Mouse (Mus musculus) lung, embryonic 16.5 days (tissue): ENCODE results near the gene Rab26. TPM values are rescaled to one million over a fixed set of nuclear protein-coding genes. Genes with fewer than 3 reads are reported as not detected.

Experiments
- ATAC-seq: fragments of 200-750 bp; cut with Nextera tagmentation; 2 replicates; pipeline ENCODE4 v1.8.0; 2017; ENCODE audit warnings: low read depth, mild to moderate bottlenecking, moderate library complexity
- H3K27ac ChIP-seq: fragments of 300-500 bp; sonication (generic); 2 replicates; pipeline ENCODE4 v1.5.1; 2014; ENCODE audit warnings: mild to moderate bottlenecking, control low read depth, low read length
- H3K27me3 ChIP-seq: fragments of 300-500 bp; sonication (generic); 2 replicates; pipeline ENCODE4 v1.6.1; 2014; ENCODE audit warnings: low read depth, low read length, mixed read lengths; ENCODE audit not compliant: control insufficient read depth, insufficient read depth
- H3K36me3 ChIP-seq: fragments of 300-500 bp; sonication (generic); 2 replicates; pipeline ENCODE4 v1.6.1; 2014; ENCODE audit warnings: low read length; ENCODE audit not compliant: control insufficient read depth, insufficient read depth
- H3K4me1 ChIP-seq: fragments of 300-500 bp; sonication (generic); replicated peaks from 2 replicates; pipeline ENCODE4 v1.6.1; 2014; ENCODE audit warnings: low read length, mixed read lengths; ENCODE audit not compliant: control insufficient read depth, insufficient read depth
- H3K4me2 ChIP-seq: fragments of 300-500 bp; sonication (generic); 2 replicates; pipeline ENCODE4 v1.6.1; 2014; ENCODE audit warnings: low read depth, low read length, control low read depth
- H3K4me3 ChIP-seq: fragments of 300-500 bp; sonication (generic); 2 replicates; pipeline ENCODE4 v1.5.1; 2014; ENCODE audit warnings: mild to moderate bottlenecking, low read length, control low read depth
- H3K9ac ChIP-seq: fragments of 300-500 bp; sonication (generic); 2 replicates; pipeline ENCODE4 v1.6.1; 2014; ENCODE audit warnings: low read length, control low read depth
- H3K9me3 ChIP-seq: fragments of 300-500 bp; sonication (generic); 2 replicates; pipeline ENCODE4 v1.6.1; 2016; ENCODE audit warnings: low read length; ENCODE audit not compliant: control insufficient read depth
- WGBS: fragments of 180-500 bp; shearing (Covaris S2); extraction: QIAGEN DNeasy Blood & Tissue Kit; methylation state at CpG from one replicate; pipeline ENCODE4 v1.1.7; 2014; 5-methylcytosine and 5-hydroxymethylcytosine counted together
- polyA plus RNA-seq: library from polyadenylated mRNA; unstranded; fragments of >200 nt; fragmentation: Nextera tagmentation; extraction: Ambion mirVana; gene quantifications from 2 replicates; pipeline ENCODE4 v1.2.1, GENCODE M21; 2015

Rab26 gene
- polyA plus RNA-seq, 1 experiment from 2014 or later, result 2.6 TPM

DNA sequence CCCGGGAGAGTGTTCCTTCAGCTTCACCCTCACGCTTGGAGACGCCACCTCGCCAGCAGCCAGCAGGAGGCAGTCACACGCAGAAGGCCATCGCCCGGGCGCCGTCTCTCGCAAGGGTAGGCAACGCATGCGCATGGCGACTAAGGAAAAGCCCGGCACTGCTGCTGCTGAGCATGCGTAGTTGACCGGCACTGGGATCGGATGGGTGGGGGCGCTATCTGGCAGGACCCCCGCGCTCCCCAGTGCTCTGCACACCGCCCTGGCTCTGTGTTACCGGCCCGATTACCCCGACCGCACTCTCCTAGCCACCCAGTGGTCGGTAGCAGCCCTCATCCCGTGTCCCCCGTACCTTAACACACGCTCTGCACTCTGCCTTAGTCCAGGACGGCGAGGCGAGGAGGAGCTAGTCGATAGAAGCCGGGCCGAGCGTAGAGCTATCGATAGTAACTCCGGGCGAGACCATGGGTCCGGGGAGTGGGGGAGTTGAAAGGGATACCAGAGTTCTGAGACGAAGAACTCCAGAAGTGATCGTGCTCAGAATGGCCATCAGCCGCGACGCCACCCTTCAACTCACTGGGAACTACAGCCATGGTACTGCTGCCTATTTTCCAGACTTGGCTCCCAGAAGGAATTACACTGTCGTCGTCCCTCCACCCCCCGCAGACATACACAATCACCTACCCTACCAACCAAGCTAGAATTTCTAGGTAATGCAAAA is 55.2 kb downstream of the Rab26 start, which contains the start of gene Mlst8:
Mlst8 (minus strand) TSS at position 416 of the 718 bp plus-strand sequence.
- 0% methylated on average over 48 of the region's 48 CpGs for WGBS
- peak within 1 kb of the TSS; percentile 51 for H3K4me2 ChIP-seq
- peaks cover 10% of the 10 kb centered on the region for H3K4me1 ChIP-seq

GRCm38 (mm10) chr17:24477985-24478600 is 55.9 kb downstream of the Rab26 start:
- ATAC-seq, result 0 out of 2 replicates have a peak, but pooled peaks have one; percentile 3
- WGBS, result 36% methylated on average over 11 of the region's 11 CpGs
- H3K9me3 ChIP-seq, result no peaks in the 10 kb centered on the region
- peak overlapping the region; percentile 88 for H3K4me3 ChIP-seq
- H3K4me1 ChIP-seq, result peaks cover 10% of the 10 kb centered on the region
- no peak overlapping the region for H3K27ac ChIP-seq
- H3K4me2 ChIP-seq, result peak overlapping the region; percentile 51
- no peaks in the 10 kb centered on the region for H3K27me3 ChIP-seq
- H3K36me3 ChIP-seq, result peaks cover 23% of the 10 kb centered on the region
- peak overlapping the region; percentile 86 for H3K9ac ChIP-seq

More for the DNA sequence above, 55.2 kb downstream of the Rab26 start, which contains the start of gene Mlst8:
- Histone ChIP-seq H3K9me3 (no peaks in the 10 kb centered on the region), H3K36me3 (peaks cover 23% of the 10 kb centered on the region), H3K27ac (peak within 1 kb of the TSS; percentile 97), H3K4me3 (peak within 1 kb of the TSS; percentile 88), H3K9ac (peak within 1 kb of the TSS; percentile 86), H3K27me3 (no peaks in the 10 kb centered on the region)
- ATAC-seq, result peak; percentile 96

Other genes starting within 250 kb of the Rab26 start
- 0.34 and 0.55 TPM in 2 replicates for gene Abca17, start 183.1 kb downstream of the Rab26 start, polyA plus RNA-seq
- gene Abca3, start 182.3 kb downstream of the Rab26 start, polyA plus RNA-seq, result 40.8 and 48.4 TPM in 2 replicates
- gene Rnps1, start 119.6 kb downstream of the Rab26 start, polyA plus RNA-seq, result 226 and 246 TPM in 2 replicates
- gene Eci1, start 107.6 kb downstream of the Rab26 start, polyA plus RNA-seq, result 97.4 and 102 TPM in 2 replicates
- gene Dnase1l2, start 91.1 kb downstream of the Rab26 start, polyA plus RNA-seq, result 1.6 and 2.8 TPM in 2 replicates
- 28.8 and 30.5 TPM in 2 replicates for gene E4f1, start 63.9 kb downstream of the Rab26 start, polyA plus RNA-seq
- 43.9 and 50.6 TPM in 2 replicates for gene Pgp, start 63.8 kb downstream of the Rab26 start, polyA plus RNA-seq
- gene Bricd5, start 60.3 kb downstream of the Rab26 start, polyA plus RNA-seq, result not detected in 2 replicates
- 28.1 and 29.8 TPM in 2 replicates for gene Mlst8, start 55.1 kb downstream of the Rab26 start, polyA plus RNA-seq
- gene Caskin1, start 45.6 kb downstream of the Rab26 start, polyA plus RNA-seq, result 0.59 and 0.96 TPM in 2 replicates
- gene Traf7, start 6.3 kb downstream of the Rab26 start, polyA plus RNA-seq, result 90.9 and 93.5 TPM in 2 replicates
- 21.6 and 23.6 TPM in 2 replicates for gene Pkd1, start 15.6 kb upstream of the Rab26 start, polyA plus RNA-seq
- gene Tsc2, start 98.4 kb upstream of the Rab26 start, polyA plus RNA-seq, result 54.0 and 58.2 TPM in 2 replicates
- gene Nthl1, start 98.5 kb upstream of the Rab26 start, polyA plus RNA-seq, result 17.6 and 17.9 TPM in 2 replicates
- gene Slc9a3r2, start 116.1 kb upstream of the Rab26 start, polyA plus RNA-seq, result 95.5 and 98.1 TPM in 2 replicates
- gene Npw, start 124.2 kb upstream of the Rab26 start, polyA plus RNA-seq, result 1.1 and 2.3 TPM in 2 replicates
- gene Zfp598, start 135.5 kb upstream of the Rab26 start, polyA plus RNA-seq, result 15.0 and 18.1 TPM in 2 replicates
- 1.5 and 1.9 TPM in 2 replicates for gene Syngr3, start 155.7 kb upstream of the Rab26 start, polyA plus RNA-seq
- 37.2 and 41.9 TPM in 2 replicates for gene Gfer, start 161.9 kb upstream of the Rab26 start, polyA plus RNA-seq
- 4.2 and 4.8 TPM in 2 replicates for gene Noxo1, start 162.0 kb upstream of the Rab26 start, polyA plus RNA-seq
- 66.9 and 67.9 TPM in 2 replicates for gene Tbl3, start 173.4 kb upstream of the Rab26 start, polyA plus RNA-seq
- gene Rnf151, start 183.9 kb upstream of the Rab26 start, polyA plus RNA-seq, result 0.35 TPM in 1 of 2 replicates, not detected in the other
- gene Rps2, start 183.9 kb upstream of the Rab26 start, polyA plus RNA-seq, result 1,342 and 1,356 TPM in 2 replicates
- gene Ndufb10, start 190.3 kb upstream of the Rab26 start, polyA plus RNA-seq, result 204 and 217 TPM in 2 replicates
- gene Rpl3l, start 193.6 kb upstream of the Rab26 start, polyA plus RNA-seq, result not detected in 2 replicates
- 36.1 and 39.4 TPM in 2 replicates for gene Msrb1, start 202.4 kb upstream of the Rab26 start, polyA plus RNA-seq
- 0.87 and 1.2 TPM in 2 replicates for gene Hs3st6, start 218.8 kb upstream of the Rab26 start, polyA plus RNA-seq